Mouse (Mus musculus) c-Kit-positive CD71-positive TER-119-negative erythroid progenitor cells, embryonic 14.5 days (primary cell): Measurements from ENCODE around the gene Bet1l.

Experiments
- DNase-seq: peaks from one replicate; pipeline ENCODE4 v3.0.0-alpha.2; 2013; ENCODE audit warnings: low read depth

Bet1l gene

DNA sequence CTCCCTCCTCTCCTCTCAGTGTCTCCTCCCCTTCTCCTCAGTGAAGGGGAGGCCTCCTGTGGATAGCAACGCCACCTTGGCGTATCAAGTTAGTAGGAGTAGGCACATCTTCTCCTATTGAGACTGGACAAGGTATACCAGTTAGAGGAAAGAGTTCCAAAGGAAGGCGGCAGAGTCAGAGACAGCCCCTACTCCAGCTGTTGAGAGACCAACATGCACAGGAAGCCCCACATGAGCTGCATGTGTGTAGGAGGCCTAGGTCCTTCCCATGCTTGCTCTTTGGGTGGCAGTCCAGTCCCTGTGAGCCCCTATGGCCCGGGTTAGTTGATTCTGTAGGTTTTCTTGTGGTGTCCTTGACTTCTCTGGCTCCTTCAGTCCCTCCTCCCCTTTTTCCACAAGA is 24.0 kb downstream of the Bet1l start:
- DNase-seq: no peak

DNA sequence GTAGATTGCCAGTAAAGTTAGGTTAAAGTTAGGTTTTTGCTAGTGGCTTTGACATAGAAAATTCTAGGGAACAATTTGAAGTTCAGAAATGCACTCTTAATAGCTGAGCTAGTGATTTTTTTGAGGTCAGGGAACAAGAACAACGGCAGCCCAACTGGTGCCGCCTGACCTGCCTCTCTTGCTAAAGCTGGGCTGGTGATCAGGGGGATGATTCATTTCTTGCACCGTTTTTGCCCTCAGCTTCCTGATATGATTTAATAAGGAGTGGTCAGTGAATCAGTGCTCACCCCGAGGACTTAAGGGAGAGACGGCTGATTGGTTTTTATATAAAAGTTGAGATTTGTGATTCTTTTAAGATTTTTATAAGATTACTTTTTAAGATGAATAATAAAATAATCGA is 25.9 kb downstream of the Bet1l start:
- DNase-seq: no peak

DNA sequence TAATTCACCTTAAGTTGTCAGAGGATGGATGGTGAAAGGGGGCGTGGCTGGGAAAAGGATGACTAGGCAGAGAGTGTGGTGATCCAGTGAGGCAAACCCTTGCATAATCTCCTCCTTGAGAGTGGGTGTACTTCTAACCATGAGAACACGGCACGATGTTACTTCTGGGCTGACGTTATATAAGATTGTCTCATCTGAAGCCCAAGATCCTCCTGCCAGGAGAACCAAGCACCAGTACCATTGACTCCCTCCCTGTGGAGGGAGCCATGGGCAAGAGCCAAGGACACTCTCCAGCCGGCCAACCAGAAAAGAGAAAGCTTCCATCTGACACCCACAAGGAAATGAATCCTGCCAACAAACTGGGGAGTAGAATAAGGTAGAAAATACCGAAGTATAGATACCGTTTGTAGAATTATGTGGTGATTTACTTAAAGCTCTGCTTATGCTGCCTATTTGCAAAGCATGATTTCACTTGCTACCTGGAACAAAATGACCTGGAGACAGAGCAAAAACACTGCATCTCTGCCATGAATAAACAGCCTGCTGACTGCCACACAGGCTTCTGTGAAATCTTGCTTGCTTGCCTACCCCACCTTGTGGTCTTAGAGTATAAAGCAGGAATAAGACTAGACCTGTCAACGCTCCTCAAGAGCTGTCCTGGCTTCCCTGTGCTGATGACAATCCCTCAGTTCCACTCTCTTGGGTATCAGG is 29.1 kb downstream of the Bet1l start:
- DNase-seq: no peak

DNA sequence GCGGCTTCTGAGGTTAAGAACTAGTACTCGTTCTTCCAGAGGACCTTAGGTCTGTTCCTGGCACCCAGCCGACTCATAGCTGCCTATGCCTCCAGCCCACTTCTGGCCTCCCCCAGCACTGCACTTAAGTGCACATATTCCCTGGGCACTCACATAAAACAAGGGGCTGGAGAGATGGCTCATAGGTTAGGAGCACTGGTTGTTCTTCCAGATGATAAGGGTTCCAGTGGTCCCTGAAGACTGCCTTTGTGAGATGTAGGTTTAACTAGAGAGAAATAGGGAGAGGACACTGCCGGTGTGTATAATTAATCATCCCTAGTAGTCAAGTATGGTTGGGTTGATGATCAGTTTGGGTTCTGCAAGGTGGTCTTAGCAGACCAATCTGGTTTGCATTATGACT is 34.6 kb downstream of the Bet1l start:
- no peak for DNase-seq

DNA sequence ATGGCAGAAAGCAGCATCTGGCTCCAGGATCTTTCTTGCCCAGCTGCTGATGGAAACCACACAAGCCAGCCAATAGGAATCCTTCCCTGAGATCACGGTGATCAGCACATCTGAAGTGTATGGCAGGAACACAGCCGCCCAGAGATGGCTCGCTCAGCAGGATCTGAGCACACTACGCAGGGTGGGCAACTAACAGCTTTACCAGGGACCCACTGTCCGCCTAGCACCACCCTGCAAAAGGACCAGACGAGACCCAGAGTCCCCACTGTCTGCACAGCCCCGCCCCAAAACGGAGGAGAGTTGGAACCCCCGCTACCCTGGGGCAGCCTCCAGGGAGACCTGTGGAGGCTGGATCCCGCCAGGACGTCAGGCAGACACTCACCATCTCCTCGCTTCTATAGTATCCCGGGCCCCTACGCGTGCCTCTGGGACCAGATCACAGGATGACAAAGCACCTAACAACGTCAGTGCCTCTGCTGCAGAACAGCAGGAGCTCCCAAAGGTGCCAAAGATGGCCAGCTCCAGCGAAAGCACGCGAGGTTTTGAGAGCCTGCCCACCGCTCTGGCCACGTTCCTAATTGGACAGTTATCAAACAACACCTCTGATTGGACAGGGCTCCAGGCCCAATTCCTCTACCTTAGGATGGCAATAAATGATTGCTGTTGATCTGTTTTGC is 35.6 kb downstream of the Bet1l start, which contains the start of gene Zfp941:
Gene Zfp941 (minus strand): TSS at position 526 of the 677 bp plus-strand sequence.
- peak; percentile 42 for DNase-seq

DNA sequence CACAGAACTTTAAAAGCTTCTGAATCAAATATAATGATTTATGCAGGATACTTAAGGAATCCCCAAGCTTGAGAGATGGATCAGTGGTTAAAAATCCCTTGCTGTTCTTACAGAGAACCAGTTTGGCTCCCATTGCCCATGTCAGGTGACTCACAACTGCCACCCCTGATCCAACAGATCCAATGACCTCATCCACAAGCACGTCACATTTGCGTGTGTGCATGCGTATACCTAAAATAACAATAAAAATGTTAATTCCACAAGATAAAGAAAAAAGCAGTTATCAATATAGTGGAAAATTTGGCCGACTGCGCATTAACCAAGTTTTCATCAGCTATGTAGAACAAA is 36.1 kb downstream of the Bet1l start:
- no peak for DNase-seq

DNA sequence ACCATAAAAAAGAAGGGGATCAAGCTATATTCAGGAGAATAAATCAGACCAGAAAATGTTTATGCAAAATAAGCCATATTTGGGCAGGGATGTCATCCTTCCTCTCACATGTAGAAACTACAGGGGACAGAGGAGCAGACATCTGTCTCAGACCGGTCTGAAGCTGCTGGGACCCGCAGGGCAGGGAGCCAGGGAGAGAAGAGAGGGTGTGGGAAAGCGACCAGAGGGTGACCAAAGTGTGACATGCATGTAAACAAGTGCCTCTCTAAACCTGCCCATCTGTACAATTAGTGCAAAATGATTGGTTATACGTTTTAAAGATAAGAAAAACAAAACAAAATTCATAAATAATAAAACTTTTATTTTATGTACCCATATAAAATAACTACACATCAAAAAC is 37.2 kb downstream of the Bet1l start:
- DNase-seq: no peak

DNA sequence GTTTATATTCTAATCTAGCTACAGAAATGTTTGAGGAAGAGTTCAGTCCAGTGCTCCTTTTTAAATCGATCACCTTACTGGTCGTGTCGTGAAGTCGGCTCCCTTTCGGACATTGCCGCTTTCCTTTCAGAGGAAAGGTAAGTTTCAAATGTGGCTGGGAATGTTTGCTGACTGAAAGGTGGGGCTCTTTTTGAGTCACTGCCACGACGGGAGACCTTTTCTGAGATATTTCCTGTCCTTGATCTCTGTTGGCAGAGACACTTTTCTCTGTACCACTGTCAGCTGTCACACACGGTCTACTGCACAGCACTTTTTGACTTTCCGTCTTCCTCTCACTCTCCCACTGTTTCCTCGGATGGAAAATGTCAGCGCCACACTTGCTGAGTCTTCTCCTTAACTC is 44.5 kb downstream of the Bet1l start:
- DNase-seq: no peak

DNA sequence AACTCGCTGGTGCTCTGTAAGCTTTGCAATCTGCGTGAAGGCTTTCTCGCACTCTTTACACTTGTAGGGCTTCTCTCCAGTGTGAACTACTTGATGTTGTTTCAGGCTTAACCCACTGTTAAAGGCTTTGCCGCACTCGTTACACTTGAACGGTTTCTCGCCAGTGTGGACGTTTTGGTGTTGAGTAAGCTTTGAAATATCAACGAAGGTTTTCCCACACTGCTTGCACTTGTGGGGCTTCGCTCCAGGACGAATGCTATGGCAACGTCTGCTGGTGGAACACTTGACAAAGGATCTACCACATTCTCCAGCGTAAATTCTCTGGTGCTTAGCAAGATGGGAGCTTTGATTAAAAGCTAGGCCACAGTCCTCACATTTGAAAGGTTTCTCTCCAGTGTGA is 45.7 kb downstream of the Bet1l start:
- DNase-seq: no peak

DNA sequence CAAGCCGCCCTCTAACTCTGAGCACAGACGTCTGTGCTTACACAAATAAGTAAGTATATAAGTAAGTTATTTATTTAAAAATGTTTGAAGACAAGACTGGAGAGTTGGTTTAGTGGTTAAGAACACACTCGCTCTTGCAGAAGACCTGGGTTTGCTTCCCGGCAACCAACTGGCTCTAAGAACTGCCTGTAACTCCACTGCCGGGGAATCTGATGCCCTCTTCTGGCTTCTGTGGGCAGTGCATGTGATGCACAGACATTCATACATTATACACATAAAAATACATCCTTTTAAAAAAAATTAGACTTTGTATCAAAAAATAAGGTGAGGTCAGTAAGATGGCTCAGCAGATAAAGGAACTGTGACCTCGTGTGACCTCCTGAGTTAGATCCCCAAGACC is 46.9 kb downstream of the Bet1l start:
- peak; percentile 16 for DNase-seq

DNA sequence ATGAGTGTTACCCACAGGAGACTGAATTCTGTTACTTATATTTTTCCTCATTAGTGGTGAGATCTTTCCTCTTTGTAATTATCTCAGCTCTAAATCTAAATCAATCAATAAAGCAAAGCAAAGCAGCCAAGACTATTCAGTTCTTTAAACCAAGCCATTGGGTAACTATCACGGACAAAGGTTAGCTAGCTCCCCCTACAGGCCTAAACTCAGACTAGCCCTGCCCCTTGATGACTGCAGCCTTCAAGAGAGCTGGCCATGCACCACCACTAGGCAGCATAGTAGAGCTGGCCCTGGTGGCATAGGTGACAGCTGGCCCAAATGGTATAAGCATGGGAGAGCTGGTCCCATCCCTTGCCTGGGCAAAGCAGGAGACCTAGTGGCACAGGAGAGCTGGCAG is 51.7 kb downstream of the Bet1l start:
- peak; percentile 34 for DNase-seq
